Mouse (Mus musculus) myocyte (in vitro differentiated cells): ENCODE measurements at regions not wholly inside any gene's neighbourhood (a gene's known extent, or its start where the extent isn't known, plus 50 kb on each side); places are given as distances from the start of the nearest gene placed in this dataset.

Experiments
- MAX ChIP-seq: IDR thresholded peaks from one replicate; pipeline ENCODE4 v1.6.1; 2011; ENCODE audit warnings: low read depth, mild to moderate bottlenecking, control low read depth
- MYOD1 ChIP-seq, 3 experiments: IDR thresholded peaks; one replicate each; pipeline ENCODE4 v1.6.1; 2011; ENCODE audit warnings: control low read depth in 2 of 3, low read depth in 2 of 3, mild to moderate bottlenecking in 2 of 3, moderate library complexity in 1 of 3; ENCODE audit not compliant: insufficient read length in 2 of 3, control insufficient read depth in 1 of 3
- MYOG ChIP-seq, 3 experiments: IDR thresholded peaks; one replicate each; pipeline ENCODE4 v1.6.1; 2011; ENCODE audit warnings: control low read depth in 2 of 3, low read depth in 2 of 3, mild to moderate bottlenecking in 2 of 3; ENCODE audit not compliant: insufficient read length in 2 of 3, control insufficient read depth in 1 of 3, insufficient read depth in 1 of 3
- POLR2A ChIP-seq: IDR thresholded peaks from one replicate; pipeline ENCODE4 v1.6.1; 2011; ENCODE audit warnings: low read depth, mild to moderate bottlenecking, control low read depth, moderate library complexity; ENCODE audit not compliant: insufficient read length
- TCF12 ChIP-seq: IDR thresholded peaks from one replicate; pipeline ENCODE4 v1.6.1; 2011; ENCODE audit warnings: mild to moderate bottlenecking, control low read depth; ENCODE audit not compliant: poor library complexity, insufficient read depth, severe bottlenecking
- TCF3 ChIP-seq: IDR thresholded peaks from one replicate; pipeline ENCODE4 v1.6.1; 2011; ENCODE audit warnings: low read depth, control low read depth; ENCODE audit not compliant: insufficient read length
- USF1 ChIP-seq: IDR thresholded peaks from one replicate; pipeline ENCODE4 v1.6.1; 2011; ENCODE audit warnings: low read depth, mild to moderate bottlenecking, control low read depth, moderate library complexity

DNA sequence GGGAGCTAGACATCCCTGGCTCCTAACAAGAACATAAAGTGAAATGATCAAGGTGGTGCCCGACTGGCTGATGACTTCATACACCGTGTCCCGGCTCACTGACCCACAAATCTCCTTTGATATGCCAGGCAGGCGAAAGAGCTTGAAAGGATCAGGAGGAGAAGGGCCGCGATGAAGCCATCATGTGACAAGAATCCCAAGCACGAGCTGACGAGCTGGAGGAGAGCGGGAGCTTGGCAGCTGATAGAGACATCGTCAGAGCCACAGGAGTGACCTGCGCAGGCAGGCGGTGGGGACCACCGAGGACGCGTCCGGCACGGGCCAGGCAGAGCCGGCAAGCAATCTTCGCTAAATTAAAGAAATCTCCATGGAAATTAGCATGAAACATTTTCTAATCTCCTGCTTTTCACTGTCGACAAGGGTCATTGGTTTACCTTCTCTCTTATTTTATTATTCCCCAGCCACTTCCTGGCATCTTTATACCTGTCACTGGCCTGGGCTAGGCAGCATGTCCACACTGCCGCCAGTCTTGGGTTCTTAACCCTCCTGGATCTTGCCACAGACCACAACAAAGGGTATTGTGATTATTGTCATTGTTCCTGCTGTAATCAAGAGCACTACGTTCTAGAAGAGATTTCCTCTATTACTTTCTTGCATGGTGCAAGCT, 596.1 kb downstream of the Nr2f2 start:
- TF ChIP-seq MYOD1 (IDR thresholded peaks at IDR 0.05; ENCODE audit: control insufficient read depth in 1 of 3, insufficient read length in 2 of 3, low read depth in 2 of 3) (no peak), POLR2A (no peak), TCF12 (no peak), USF1 (no peak), TCF3 (no peak), MAX (no peak), MYOG (IDR thresholded peaks at IDR 0.05; ENCODE audit: control insufficient read depth in 1 of 3, insufficient read depth in 1 of 3, insufficient read length in 2 of 3, low read depth in 2 of 3) (no peak)
